Mouse (Mus musculus) lung, postnatal 0 days (tissue): ENCODE data around the gene Zfp335. TPM values are rescaled to one million over a fixed set of nuclear protein-coding genes. Genes with fewer than 3 reads are reported as not detected.

Source experiments
- ATAC-seq: fragments of 200-750 bp; cut with Nextera tagmentation; 2 replicates; pipeline ENCODE4 v1.8.0; 2017; ENCODE audit warnings: moderate library complexity
- DNase-seq: peaks from one replicate; pipeline ENCODE4 v3.0.0-alpha.2; 2016; ENCODE audit warnings: low spot score
- H3K27ac ChIP-seq: fragments of 300-500 bp; sonication (generic); 2 replicates; pipeline ENCODE4 v1.5.1; 2014; ENCODE audit warnings: antibody characterized with exemption, mild to moderate bottlenecking, low read length, mixed read lengths
- H3K27me3 ChIP-seq: fragments of 300-500 bp; sonication (generic); replicated peaks from 2 replicates; pipeline ENCODE4 v1.6.1; 2014; ENCODE audit warnings: low read length, mixed read lengths; ENCODE audit not compliant: insufficient read depth
- H3K36me3 ChIP-seq: fragments of 300-500 bp; sonication (generic); 2 replicates; pipeline ENCODE4 v1.6.1; 2014; ENCODE audit warnings: low read length, mixed read lengths; ENCODE audit not compliant: insufficient read depth
- H3K4me1 ChIP-seq: fragments of 300-500 bp; sonication (generic); 2 replicates; pipeline ENCODE4 v1.6.1; 2014; ENCODE audit warnings: antibody characterized with exemption, low read depth, low read length, mixed read lengths; ENCODE audit not compliant: insufficient read depth
- H3K4me2 ChIP-seq: fragments of 300-500 bp; sonication (generic); replicated peaks from 2 replicates; pipeline ENCODE4 v1.6.1; 2014; ENCODE audit warnings: low read depth, mild to moderate bottlenecking, low read length, moderate library complexity, mixed read lengths
- H3K4me3 ChIP-seq: fragments of 300-500 bp; sonication (generic); 2 replicates; pipeline ENCODE4 v1.5.1; 2014; ENCODE audit warnings: low read depth, low read length
- H3K9ac ChIP-seq: fragments of 300-500 bp; sonication (generic); replicated peaks from 2 replicates; pipeline ENCODE4 v1.6.1; 2014; ENCODE audit warnings: low read depth, mild to moderate bottlenecking
- H3K9me3 ChIP-seq: fragments of 300-500 bp; sonication (generic); 2 replicates; pipeline ENCODE4 v1.6.1; 2016; ENCODE audit warnings: low read length, mixed read lengths
- CTCF ChIP-seq: IDR thresholded peaks from 2 replicates; pipeline ENCODE4 v1.5.1; 2016; ENCODE audit warnings: antibody characterized with exemption, mild to moderate bottlenecking
- EP300 ChIP-seq: IDR thresholded peaks from 2 replicates; pipeline ENCODE4 v1.6.1; 2016; ENCODE audit warnings: antibody characterized with exemption, mild to moderate bottlenecking, control low read depth
- WGBS: fragments of 180-500 bp; shearing (Covaris S2); extraction: QIAGEN DNeasy Blood & Tissue Kit; methylation state at CpG from one replicate; pipeline ENCODE4 v1.1.7; 2014; 5-methylcytosine and 5-hydroxymethylcytosine counted together
- polyA plus RNA-seq: library from polyadenylated mRNA; unstranded; fragments of >200 nt; fragmentation: Nextera tagmentation; extraction: Ambion mirVana; gene quantifications from 2 replicates; pipeline ENCODE4 v1.2.1, GENCODE M21; 2015

Zfp335 gene
- polyA plus RNA-seq, 1 experiment from 2014 or later: 5.2 TPM

DNA sequence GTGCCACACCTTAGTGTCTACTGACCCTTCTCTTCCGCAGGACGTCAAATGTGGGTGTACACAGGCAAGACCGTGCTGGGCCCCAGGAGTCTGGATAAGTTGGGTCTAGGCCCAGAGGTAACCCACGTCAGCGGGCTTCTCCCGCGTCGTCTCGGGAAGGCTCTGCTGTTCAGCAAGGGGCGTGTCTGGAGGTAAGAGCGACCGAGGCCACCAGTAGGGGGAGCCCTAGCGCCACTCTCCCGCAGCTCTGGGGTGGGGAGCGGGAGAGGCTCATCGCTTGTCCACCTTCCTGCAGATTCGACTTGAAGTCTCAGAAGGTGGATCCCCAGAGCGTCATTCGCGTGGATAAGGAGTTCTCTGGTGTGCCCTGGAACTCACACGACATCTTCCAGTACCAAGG is 41.7 kb upstream of the Zfp335 start:
- no peaks in the 10 kb centered on the region for H3K4me1 ChIP-seq
- H3K27ac ChIP-seq: no peak overlapping the region
- no peak overlapping the region for H3K9ac ChIP-seq
- peaks cover 31% of the 10 kb centered on the region for H3K27me3 ChIP-seq
- H3K9me3 ChIP-seq: no peaks in the 10 kb centered on the region
- ATAC-seq: peak; percentile 87
- no peaks in the 10 kb centered on the region for H3K36me3 ChIP-seq
- 3% methylated on average over 21 of the region's 21 CpGs for WGBS
- DNase-seq: peak; percentile 89
- H3K4me3 ChIP-seq: no peak overlapping the region
- TF ChIP-seq CTCF: peak; percentile 96
- no peak for TF ChIP-seq EP300
- H3K4me2 ChIP-seq: 0 out of 2 replicates have a peak overlapping the region, but pooled peaks have one; percentile 12

DNA sequence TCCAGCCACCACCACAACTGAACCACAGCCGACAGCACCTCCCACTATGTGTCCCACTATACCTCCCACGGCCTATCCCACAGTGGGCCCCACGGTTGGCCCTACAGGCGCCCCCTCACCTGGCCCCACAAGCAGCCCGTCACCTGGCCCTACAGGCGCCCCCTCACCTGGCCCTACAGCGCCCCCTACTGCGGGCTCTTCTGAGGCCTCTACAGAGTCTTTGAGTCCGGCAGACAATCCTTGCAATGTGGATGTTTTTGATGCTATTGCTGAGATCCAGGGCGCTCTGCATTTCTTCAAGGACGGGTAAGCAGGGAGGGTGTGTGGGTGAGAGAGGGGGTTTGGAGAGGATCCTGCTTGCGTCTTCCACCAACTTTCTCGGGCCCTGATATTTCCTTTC is 40.9 kb upstream of the Zfp335 start:
- Histone ChIP-seq H3K4me2 (no peak overlapping the region), H3K4me3 (no peak overlapping the region), H3K27ac (no peak overlapping the region), H3K9me3 (no peaks in the 10 kb centered on the region), H3K9ac (no peak overlapping the region), H3K36me3 (no peaks in the 10 kb centered on the region), H3K4me1 (no peaks in the 10 kb centered on the region), H3K27me3 (peaks cover 32% of the 10 kb centered on the region)
- no peak for TF ChIP-seq EP300
- TF ChIP-seq CTCF: peak; percentile 38
- no peak for DNase-seq
- 30% methylated on average over 13 of the region's 13 CpGs for WGBS
- ATAC-seq: no peak

GRCm38 (mm10) chr2:164951745-164952144 is 40.2 kb upstream of the Zfp335 start:
- Histone ChIP-seq H3K27me3 (peaks cover 32% of the 10 kb centered on the region), H3K4me3 (no peak overlapping the region), H3K36me3 (no peaks in the 10 kb centered on the region), H3K9ac (no peak overlapping the region), H3K9me3 (no peaks in the 10 kb centered on the region), H3K4me2 (no peak overlapping the region), H3K27ac (no peak overlapping the region), H3K4me1 (no peaks in the 10 kb centered on the region)
- WGBS: 81% methylated on average over 4 of the region's 4 CpGs
- DNase-seq (no peak), ATAC-seq (no peak)
- TF ChIP-seq EP300: no peak
- peak; percentile 49 for TF ChIP-seq CTCF

GRCm38 (mm10) chr2:164950501-164950900 is 38.9 kb upstream of the Zfp335 start:
- Histone ChIP-seq H3K4me3 (no peak overlapping the region), H3K27me3 (peaks cover 37% of the 10 kb centered on the region)
- no peak for ATAC-seq

GRCm38 (mm10) chr2:164948962-164949361 is 37.4 kb upstream of the Zfp335 start:
- Histone ChIP-seq H3K4me2 (0 out of 2 replicates have a peak overlapping the region, but pooled peaks have one; percentile 5), H3K4me1 (no peaks in the 10 kb centered on the region), H3K27ac (no peak overlapping the region), H3K4me3 (peak overlapping the region; percentile 12; the same call in 1 of the 2 replicates), H3K27me3 (peaks cover 37% of the 10 kb centered on the region), H3K9ac (no peak overlapping the region), H3K9me3 (no peaks in the 10 kb centered on the region), H3K36me3 (no peaks in the 10 kb centered on the region)
- no peak for DNase-seq
- TF ChIP-seq CTCF (no peak), EP300 (no peak)
- WGBS: 6% methylated on average over 25 of the region's 25 CpGs
- ATAC-seq: no peak

More at GRCm38 (mm10) chr2:164950501-164950900, 38.9 kb upstream of the Zfp335 start:
- WGBS: 25% methylated on average over 13 of the region's 13 CpGs
- no peaks in the 10 kb centered on the region for H3K9me3 ChIP-seq
- no peak overlapping the region for H3K27ac ChIP-seq
- TF ChIP-seq CTCF: peak; percentile 54
- no peak for TF ChIP-seq EP300
- no peaks in the 10 kb centered on the region for H3K36me3 ChIP-seq
- DNase-seq: no peak
- no peaks in the 10 kb centered on the region for H3K4me1 ChIP-seq
- no peak overlapping the region for H3K9ac ChIP-seq
- no peak overlapping the region for H3K4me2 ChIP-seq

GRCm38 (mm10) chr2:164947930-164948329 is 36.4 kb upstream of the Zfp335 start:
- Histone ChIP-seq H3K4me3 (no peak overlapping the region), H3K36me3 (no peaks in the 10 kb centered on the region), H3K4me2 (no peak overlapping the region), H3K9me3 (no peaks in the 10 kb centered on the region), H3K9ac (no peak overlapping the region), H3K27ac (no peak overlapping the region), H3K4me1 (no peaks in the 10 kb centered on the region), H3K27me3 (peaks cover 37% of the 10 kb centered on the region)
- WGBS: 11% methylated on average over 6 of the region's 7 CpGs
- TF ChIP-seq EP300 (no peak), CTCF (no peak)
- ATAC-seq (no peak; the same call in 1 of the 2 replicates), DNase-seq (no peak)

DNA sequence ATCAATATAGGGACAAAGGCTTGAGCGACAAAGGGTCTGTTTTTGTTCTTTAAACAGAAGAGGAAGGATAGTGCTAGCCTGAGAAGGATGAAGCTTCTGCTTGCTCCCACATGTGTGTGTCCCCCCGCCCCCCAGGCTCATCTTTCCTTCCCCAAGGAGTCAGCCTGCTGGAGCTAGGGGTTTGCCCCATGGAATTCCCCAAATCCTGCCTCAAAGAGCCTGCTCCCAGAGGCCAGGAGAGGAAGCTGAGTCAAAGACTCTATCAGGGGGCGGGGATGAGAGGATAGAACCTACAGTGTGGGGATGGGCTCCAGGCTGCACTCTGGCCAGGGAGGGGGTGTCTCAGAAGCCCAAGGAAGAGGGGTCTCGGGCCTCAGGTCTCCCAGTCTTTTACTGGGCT is 35.9 kb upstream of the Zfp335 start:
- Histone ChIP-seq H3K27me3 (peaks cover 37% of the 10 kb centered on the region), H3K9me3 (no peaks in the 10 kb centered on the region), H3K36me3 (no peaks in the 10 kb centered on the region), H3K4me2 (no peak overlapping the region), H3K27ac (no peak overlapping the region), H3K4me3 (no peak overlapping the region), H3K4me1 (no peaks in the 10 kb centered on the region), H3K9ac (no peak overlapping the region)
- TF ChIP-seq EP300: no peak
- TF ChIP-seq CTCF: no peak
- DNase-seq: no peak
- 22% methylated on average over 4 of the region's 4 CpGs for WGBS
- no peak for ATAC-seq
